Mouse (Mus musculus) cortical plate, adult 2 months (tissue): Measurements from ENCODE around the gene Tma7. TPM values are rescaled to one million over a fixed set of nuclear protein-coding genes. Genes with fewer than 3 reads are reported as not detected.

Source experiments
- H3K27ac ChIP-seq: fragments of 200-500 bp; 2 replicates; pipeline ENCODE4 v1.5.1; 2012; ENCODE audit warnings: low read length, control low read depth, inconsistent platforms; ENCODE audit not compliant: insufficient read depth
- H3K4me1 ChIP-seq: fragments of 200-500 bp; 2 replicates; pipeline ENCODE4 v1.6.1; 2011; ENCODE audit warnings: low read length; ENCODE audit not compliant: control insufficient read depth, insufficient read depth
- H3K4me3 ChIP-seq: fragments of 200-500 bp; 2 replicates; pipeline ENCODE4 v1.5.1; 2011; ENCODE audit warnings: mild to moderate bottlenecking, low read length, control low read depth; ENCODE audit not compliant: insufficient read depth
- CTCF ChIP-seq: fragments of 200-500 bp; IDR thresholded peaks from 2 replicates; pipeline ENCODE4 v1.5.1; 2011; ENCODE audit warnings: mild to moderate bottlenecking, control low read depth, low read length; ENCODE audit not compliant: insufficient read depth; ENCODE audit errors: extremely low read depth
- POLR2A ChIP-seq: fragments of 200-500 bp; IDR thresholded peaks from 2 replicates; pipeline ENCODE4 v1.6.1; 2011; ENCODE audit warnings: mild to moderate bottlenecking, low read length, control low read depth; ENCODE audit not compliant: insufficient read depth; ENCODE audit errors: extremely low read depth
- polyA plus RNA-seq: library from polyadenylated mRNA; depleted of rRNA; stranded (reverse); fragments of >200 nt; gene quantifications from 2 replicates; pipeline ENCODE4 v1.2.3, GENCODE M21; 2012

The Tma7 gene
- polyA plus RNA-seq, 1 experiment, result 206 TPM

DNA sequence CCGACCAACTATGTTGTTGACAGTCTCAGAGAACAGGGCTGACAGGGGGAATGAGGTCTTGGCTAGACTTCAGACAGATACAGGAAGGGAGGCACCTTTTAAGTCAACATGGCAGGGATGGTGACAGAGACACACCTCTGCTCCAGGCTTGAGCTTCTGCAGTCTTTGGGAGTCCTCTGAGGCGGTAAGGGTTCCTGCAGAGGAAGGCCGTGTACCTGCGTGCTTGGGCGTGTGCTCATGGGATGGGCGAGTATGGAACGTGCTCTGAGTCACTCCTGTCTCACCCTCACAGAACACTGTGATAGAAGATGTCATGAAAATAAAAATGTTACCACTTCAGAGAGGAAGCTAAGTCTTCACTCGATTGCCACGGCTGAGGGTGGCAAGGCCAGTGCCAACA lies 37.2 kb upstream of the Tma7 start:
- TF ChIP-seq CTCF (no peak), POLR2A (no peak)
- Histone ChIP-seq H3K4me1 (no peaks in the 10 kb centered on the region), H3K4me3 (no peak overlapping the region), H3K27ac (no peak overlapping the region)

DNA sequence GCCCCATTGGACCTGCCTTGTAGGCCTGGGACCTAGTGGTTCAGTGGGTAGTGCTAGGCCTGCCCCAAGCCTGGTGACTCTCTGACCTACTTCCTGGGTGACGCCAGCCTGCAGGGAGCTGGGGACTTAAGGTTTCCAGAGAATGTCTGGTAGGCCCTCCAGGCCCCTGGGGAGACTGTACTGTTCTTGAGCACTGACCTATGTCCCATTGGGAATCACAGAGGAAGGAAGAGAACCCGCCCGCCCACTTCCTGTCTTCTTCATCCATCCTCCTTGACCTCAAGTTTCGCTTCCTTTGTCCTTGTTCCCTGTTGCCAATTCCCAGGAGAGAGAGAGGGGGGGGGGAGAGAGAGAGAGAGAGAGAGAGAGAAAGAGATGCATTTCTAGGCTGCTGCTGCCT lies 35.7 kb upstream of the Tma7 start:
- no peak overlapping the region for H3K27ac ChIP-seq
- no peak overlapping the region for H3K4me3 ChIP-seq
- no peak for TF ChIP-seq CTCF
- no peak for TF ChIP-seq POLR2A

DNA sequence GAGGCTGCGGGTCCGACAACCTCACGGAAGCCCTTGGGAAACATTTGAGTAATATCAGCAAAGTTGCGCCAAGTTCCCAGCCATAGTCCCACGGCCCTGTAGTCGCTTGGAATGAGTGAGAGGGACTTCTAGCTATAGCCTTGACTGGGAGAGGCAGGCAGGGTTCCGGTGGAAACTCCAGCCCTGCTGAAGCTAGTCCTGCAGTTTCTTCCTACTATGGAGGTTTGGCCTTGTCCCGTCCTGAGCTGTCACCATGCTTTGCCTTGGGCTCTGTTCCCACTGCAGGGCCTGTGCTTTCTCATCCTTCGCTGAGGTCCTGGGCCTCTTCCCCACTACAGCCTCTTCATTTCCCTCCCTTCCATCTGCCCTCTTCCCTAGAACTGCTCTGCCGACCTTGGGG lies 33.8 kb upstream of the Tma7 start:
- H3K4me1 ChIP-seq, result no peaks in the 10 kb centered on the region
- H3K4me3 ChIP-seq, result no peak overlapping the region
- H3K27ac ChIP-seq, result no peak overlapping the region
- no peak for TF ChIP-seq POLR2A
- no peak for TF ChIP-seq CTCF

More for the DNA sequence above, 35.7 kb upstream of the Tma7 start:
- H3K4me1 ChIP-seq, result no peaks in the 10 kb centered on the region

DNA sequence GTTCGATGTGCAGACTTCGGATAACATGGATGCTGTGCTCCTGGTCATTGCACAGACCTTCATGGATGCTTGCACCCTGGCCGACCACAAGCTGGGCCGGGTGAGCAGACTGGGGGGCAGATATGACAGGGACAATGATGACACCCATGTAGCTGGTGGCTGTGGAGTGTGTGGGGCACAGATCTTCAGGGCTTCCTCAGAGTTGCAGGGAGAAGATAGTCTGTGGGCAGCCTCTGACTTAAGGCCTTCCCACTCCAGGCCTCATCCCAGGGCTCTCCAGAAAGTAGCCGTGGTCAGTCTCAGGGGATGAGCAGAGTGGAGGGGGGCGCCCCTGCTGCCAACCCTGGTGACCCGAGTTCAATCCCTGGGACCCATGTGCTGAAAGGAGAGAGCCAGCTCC lies 32.5 kb upstream of the Tma7 start:
- H3K27ac ChIP-seq, result no peak overlapping the region
- no peak for TF ChIP-seq POLR2A
- TF ChIP-seq CTCF, result no peak

DNA sequence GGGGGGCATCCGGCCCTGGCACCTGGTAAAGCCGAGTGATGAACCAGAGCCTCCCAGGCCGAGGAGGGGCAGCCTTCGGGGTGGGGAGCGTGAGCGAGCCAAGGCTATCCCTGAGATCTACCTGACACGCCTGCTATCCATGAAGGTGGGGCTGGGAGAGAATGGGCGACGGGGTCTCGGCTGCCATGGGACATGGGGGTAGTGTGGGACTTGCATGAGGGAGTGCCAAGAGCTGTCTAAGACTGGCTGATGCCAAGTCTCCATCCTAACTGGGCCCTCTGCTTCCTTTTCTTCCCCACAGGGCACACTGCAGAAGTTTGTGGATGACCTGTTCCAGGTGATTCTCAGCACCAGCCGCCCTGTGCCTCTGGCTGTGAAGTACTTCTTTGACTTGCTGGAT lies 31.9 kb upstream of the Tma7 start:
- H3K27ac ChIP-seq, result no peak overlapping the region
- H3K4me1 ChIP-seq, result no peaks in the 10 kb centered on the region
- H3K4me3 ChIP-seq, result no peak overlapping the region
- TF ChIP-seq CTCF (no peak), POLR2A (no peak)

More for the DNA sequence above, 32.5 kb upstream of the Tma7 start:
- no peaks in the 10 kb centered on the region for H3K4me1 ChIP-seq
- H3K4me3 ChIP-seq, result no peak overlapping the region

DNA sequence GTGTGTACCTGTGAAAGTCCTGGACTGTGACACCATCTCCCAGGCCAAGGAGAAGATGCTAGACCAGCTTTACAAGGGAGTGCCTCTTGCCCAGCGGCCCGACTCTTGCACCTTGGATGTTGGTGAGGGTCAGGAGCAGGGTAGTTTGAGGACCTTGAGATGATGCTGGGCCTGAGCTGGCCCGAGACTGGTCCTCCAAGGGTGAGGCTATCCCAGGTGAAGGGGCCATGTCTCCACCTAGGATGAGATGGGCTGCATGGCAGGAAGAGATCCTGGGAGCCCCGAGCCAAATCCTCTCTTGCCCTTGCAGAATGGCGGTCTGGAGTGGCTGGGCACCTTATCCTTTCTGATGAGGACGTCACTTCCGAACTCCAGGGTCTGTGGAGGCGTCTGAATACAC lies 30.9 kb upstream of the Tma7 start:
- TF ChIP-seq POLR2A (no peak), CTCF (no peak)
- Histone ChIP-seq H3K27ac (no peak overlapping the region), H3K4me1 (no peaks in the 10 kb centered on the region), H3K4me3 (no peak overlapping the region)

DNA sequence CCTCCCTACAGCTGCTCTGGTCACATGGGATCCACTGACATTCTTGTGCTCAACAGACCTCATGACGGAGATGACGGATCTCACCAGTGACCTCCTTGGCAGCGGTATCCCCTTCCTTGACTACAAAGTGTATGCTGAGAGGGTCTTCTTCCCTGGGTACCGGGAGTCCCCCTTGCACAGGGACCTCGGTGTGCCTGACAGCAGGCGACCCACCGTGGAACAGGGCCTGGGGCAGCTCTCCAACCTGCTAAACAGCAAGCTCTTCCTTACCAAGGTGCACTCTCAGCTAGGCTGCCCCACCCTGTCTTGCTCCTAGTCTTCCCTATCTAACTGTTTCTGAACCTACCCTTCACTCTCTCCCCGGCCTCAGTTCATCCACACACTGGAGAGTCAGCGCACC lies 29.2 kb upstream of the Tma7 start:
- TF ChIP-seq POLR2A (no peak), CTCF (no peak)
- Histone ChIP-seq H3K4me3 (no peak overlapping the region), H3K4me1 (no peaks in the 10 kb centered on the region), H3K27ac (no peak overlapping the region)

DNA sequence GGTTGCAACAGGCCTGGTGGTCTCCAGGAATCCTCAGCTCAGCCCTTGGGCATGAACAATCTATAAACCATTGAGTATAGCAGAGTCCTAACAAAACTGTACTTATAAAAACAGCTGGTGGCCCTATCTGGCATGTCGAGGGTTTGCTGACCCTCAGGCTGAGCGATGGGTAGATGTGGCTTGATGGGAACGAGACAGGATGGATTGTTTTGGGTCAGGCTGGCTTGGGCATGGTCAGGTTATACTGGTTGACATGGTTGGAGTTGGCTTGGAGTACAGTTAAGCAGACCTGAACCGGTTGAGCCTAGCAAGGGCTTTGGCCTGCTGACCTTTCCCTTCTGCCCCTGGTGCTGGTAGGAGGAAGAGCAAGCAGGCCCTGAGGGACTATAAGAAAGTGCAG lies 28.7 kb upstream of the Tma7 start:
- TF ChIP-seq POLR2A (no peak), CTCF (no peak)
- Histone ChIP-seq H3K27ac (no peak overlapping the region), H3K4me3 (no peak overlapping the region), H3K4me1 (no peaks in the 10 kb centered on the region)

DNA sequence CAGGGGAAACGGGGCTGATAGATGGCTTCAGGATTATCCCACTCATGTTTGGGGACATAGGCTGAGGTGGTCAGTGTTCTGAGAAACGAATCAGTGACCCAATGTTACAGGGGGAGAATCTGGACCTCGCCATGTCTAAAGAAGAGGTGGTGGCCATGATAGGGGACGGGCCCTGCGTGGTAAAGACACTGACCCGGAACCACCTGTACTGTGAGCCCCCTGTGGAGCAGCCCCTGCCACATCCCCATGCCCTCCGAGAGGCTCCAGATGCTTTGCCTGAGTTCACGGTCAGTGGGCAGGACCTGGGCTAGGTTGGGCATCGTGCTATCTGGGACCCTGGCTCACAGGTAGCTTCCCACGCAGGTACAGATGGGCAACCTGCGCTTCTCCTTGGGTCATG lies 27.9 kb upstream of the Tma7 start:
- Histone ChIP-seq H3K4me3 (no peak overlapping the region), H3K27ac (no peak overlapping the region), H3K4me1 (no peaks in the 10 kb centered on the region)
- TF ChIP-seq POLR2A (no peak), CTCF (no peak)

DNA sequence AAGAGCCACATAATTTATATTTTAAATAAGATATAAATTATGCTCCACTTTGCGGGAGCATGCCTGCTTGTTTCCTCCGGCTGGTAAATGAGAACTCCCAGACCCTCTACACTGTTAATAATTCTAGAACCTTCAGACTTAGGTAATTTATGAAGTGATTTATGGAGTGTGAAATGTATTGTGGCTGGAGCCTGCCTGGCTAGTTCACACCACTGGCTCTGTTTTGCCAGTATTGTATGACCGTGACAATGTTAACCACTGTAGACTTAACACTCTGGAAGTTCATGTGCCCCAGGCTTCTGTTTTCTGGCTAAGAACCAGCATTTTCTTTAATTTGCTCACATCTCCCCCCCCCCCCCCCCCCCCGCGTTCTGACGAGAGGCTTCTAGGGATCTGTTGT lies 25.0 kb upstream of the Tma7 start:
- H3K27ac ChIP-seq, result no peak overlapping the region
- no peak for TF ChIP-seq CTCF
- TF ChIP-seq POLR2A, result no peak
- no peaks in the 10 kb centered on the region for H3K4me1 ChIP-seq
- H3K4me3 ChIP-seq, result no peak overlapping the region

DNA sequence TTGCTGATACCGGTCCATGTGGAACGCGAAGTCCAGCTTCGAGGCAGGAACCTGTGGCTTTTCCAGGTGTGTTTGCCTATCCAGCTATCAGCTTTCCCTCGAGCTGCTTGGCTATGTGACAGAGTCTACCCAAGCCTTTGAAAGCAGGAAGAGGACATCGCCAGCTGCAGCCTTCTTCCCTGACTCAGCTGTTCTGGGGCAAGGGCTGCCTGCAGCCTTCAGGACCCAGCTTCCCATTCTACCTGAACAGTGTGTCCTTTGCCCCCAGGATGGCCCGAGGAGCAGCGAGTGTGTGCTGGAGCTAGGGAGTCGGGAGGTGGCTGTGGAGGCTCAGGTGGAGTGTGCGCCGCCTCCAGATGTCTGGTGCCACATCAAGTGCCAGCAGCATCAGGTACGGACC lies 23.3 kb upstream of the Tma7 start:
- no peaks in the 10 kb centered on the region for H3K4me1 ChIP-seq
- no peak overlapping the region for H3K27ac ChIP-seq
- H3K4me3 ChIP-seq, result no peak overlapping the region
- TF ChIP-seq POLR2A (no peak), CTCF (no peak)
